Mouse (Mus musculus) olfactory bulb, adult 2 months (tissue): ENCODE data around the gene Bap1. TPM values are rescaled to one million over a fixed set of nuclear protein-coding genes. Genes with fewer than 3 reads are reported as not detected.

Experiments used
- H3K27ac ChIP-seq: fragments of 200-500 bp; 2 replicates; pipeline ENCODE4 v1.5.1; 2012; ENCODE audit warnings: low read depth, low read length; ENCODE audit not compliant: insufficient read depth
- H3K4me1 ChIP-seq: fragments of 200-500 bp; 2 replicates; pipeline ENCODE4 v1.6.1; 2012; ENCODE audit warnings: low read length; ENCODE audit not compliant: control insufficient read depth, insufficient read depth
- H3K4me3 ChIP-seq: fragments of 200-500 bp; 2 replicates; pipeline ENCODE4 v1.5.1; 2012; ENCODE audit warnings: mild to moderate bottlenecking, low read depth, low read length, moderate library complexity; ENCODE audit not compliant: insufficient read depth
- CTCF ChIP-seq: fragments of 200-500 bp; IDR thresholded peaks from 2 replicates; pipeline ENCODE4 v1.5.1; 2012; ENCODE audit warnings: low read depth, mild to moderate bottlenecking, low read length, moderate library complexity; ENCODE audit not compliant: insufficient read depth
- POLR2A ChIP-seq: fragments of 200-500 bp; IDR thresholded peaks from 2 replicates; pipeline ENCODE4 v1.6.1; 2012; ENCODE audit warnings: mild to moderate bottlenecking, low read depth, low read length, moderate library complexity; ENCODE audit not compliant: insufficient read depth
- WGBS: fragments of 180-500 bp; shearing (Covaris S2); methylation state at CpG from one replicate; pipeline ENCODE4 v1.1.7; 2018; 5-methylcytosine and 5-hydroxymethylcytosine counted together
- polyA plus RNA-seq: library from polyadenylated mRNA; stranded (reverse); fragments of >200 nt; gene quantifications from 2 replicates; pipeline ENCODE4 v1.2.4, GENCODE M21; 2012; ENCODE audit warnings: low replicate concordance; ENCODE audit not compliant: missing spikeins, insufficient read depth, insufficient read length

Gene Bap1
- polyA plus RNA-seq, 1 experiment = not detected

- H3K4me1 ChIP-seq = peaks cover 5% of the 10 kb centered on the region
- no peak overlapping the region for H3K27ac ChIP-seq
- 88% methylated on average over 3 of the region's 3 CpGs for WGBS
- no peak overlapping the region for H3K4me3 ChIP-seq
- TF ChIP-seq POLR2A (no peak), CTCF (no peak)
These were observed 38.8 kb upstream of the Bap1 start for GRCm38 (mm10) chr14:31212499-31212898.

DNA sequence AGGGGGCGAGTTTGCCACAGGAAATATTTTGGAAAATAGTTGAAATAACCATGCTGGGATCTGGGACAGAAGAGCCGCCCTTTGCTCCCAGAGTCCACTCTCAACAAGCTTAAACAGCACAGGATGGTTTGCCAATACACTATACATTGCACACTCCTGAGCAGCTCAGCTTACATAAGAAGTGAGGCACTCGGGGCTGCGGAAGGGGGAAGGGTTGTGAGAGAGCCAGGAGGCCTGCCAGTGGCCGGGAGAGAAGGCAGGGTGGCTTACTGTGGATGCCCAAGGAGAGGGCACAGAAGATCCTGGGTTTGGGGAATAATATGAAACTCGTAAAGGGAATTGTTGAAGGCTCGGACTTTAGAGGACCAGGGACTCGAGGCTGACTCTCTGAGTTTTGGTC lies 37.4 kb upstream of the Bap1 start:
- Histone ChIP-seq H3K27ac (no peak overlapping the region), H3K4me3 (no peak overlapping the region), H3K4me1 (peaks cover 9% of the 10 kb centered on the region)
- WGBS = 78% methylated on average over 8 of the region's 8 CpGs
- TF ChIP-seq POLR2A (no peak), CTCF (no peak)

DNA sequence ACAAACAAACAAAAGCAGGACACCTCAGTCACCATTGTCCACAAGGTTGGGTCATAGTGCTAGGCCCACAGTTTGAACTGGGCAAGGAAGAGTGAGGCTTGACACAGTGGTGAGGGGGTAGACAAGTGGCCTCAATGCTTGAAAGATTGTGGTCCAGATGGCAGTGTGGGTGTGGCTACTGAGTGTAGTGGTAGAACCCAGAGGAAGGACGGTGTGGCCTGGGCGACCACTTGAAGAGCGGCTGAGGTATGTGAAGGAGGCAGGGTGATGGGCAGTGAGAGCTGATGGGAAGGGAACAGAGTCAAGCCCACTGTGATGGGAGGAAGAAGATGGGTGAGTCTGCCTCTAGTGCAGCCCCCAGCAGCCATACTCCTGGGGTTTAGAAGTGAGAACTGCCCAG lies 36.6 kb upstream of the Bap1 start:
- TF ChIP-seq POLR2A (no peak), CTCF (no peak)
- Histone ChIP-seq H3K27ac (no peak overlapping the region), H3K4me1 (peaks cover 9% of the 10 kb centered on the region), H3K4me3 (no peak overlapping the region)
- WGBS = 97% methylated on average over 3 of the region's 3 CpGs

GRCm38 (mm10) chr14:31215157-31216002 lies 35.9 kb upstream of the Bap1 start:
- no peak overlapping the region for H3K4me3 ChIP-seq
- peak; percentile 72 for TF ChIP-seq CTCF
- TF ChIP-seq POLR2A = no peak
- H3K27ac ChIP-seq = no peak overlapping the region
- H3K4me1 ChIP-seq = peaks cover 9% of the 10 kb centered on the region
- WGBS = 31% methylated on average over 15 of the region's 15 CpGs

DNA sequence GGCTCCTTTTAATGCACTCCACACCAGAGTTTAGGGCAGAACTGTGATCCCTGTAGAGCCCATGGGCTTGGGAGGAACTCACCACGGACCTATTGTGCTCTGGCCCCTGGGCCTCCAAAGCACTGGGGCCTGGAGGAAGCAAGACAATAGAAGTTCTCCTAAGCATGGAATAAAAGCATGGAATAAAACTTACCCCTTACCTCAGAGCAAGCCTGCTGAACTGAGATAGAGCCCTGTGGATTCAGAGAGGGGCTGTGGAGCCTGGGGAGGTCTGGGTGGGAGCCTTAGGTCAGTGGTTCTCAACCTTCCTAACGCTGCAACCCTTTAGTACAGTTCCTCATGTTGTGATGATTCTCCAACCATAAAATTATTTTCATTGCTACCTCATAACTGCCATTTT lies 34.4 kb upstream of the Bap1 start, which contains the start of gene Nisch:
Gene Nisch (minus strand): TSS at position 101 of the 400 bp plus-strand sequence.
- TF ChIP-seq POLR2A (no peak), CTCF (no peak)
- H3K4me1 ChIP-seq = peaks cover 9% of the 10 kb centered on the region
- no peak within 1 kb of the TSS for H3K27ac ChIP-seq
- WGBS = 87% methylated on average over 2 of the region's 2 CpGs
- H3K4me3 ChIP-seq = no peak within 1 kb of the TSS

GRCm38 (mm10) chr14:31217666-31218065 lies 33.6 kb upstream of the Bap1 start, which contains the start of gene Sema3g:
Gene Sema3g, plus strand, starts transcription at chr14:31217860.
- no peak within 1 kb of the TSS for H3K4me3 ChIP-seq
- H3K27ac ChIP-seq = no peak within 1 kb of the TSS
- TF ChIP-seq POLR2A = no peak
- TF ChIP-seq CTCF = no peak
- 44% methylated on average over 11 of the region's 11 CpGs for WGBS
- peaks cover 9% of the 10 kb centered on the region for H3K4me1 ChIP-seq

GRCm38 (mm10) chr14:31226978-31227377 lies 24.3 kb upstream of the Bap1 start:
- WGBS = 22% methylated on average over 4 of the region's 4 CpGs
- H3K27ac ChIP-seq = no peak overlapping the region
- TF ChIP-seq POLR2A (no peak), CTCF (no peak)
- H3K4me3 ChIP-seq = no peak overlapping the region
- H3K4me1 ChIP-seq = peaks cover 34% of the 10 kb centered on the region

DNA sequence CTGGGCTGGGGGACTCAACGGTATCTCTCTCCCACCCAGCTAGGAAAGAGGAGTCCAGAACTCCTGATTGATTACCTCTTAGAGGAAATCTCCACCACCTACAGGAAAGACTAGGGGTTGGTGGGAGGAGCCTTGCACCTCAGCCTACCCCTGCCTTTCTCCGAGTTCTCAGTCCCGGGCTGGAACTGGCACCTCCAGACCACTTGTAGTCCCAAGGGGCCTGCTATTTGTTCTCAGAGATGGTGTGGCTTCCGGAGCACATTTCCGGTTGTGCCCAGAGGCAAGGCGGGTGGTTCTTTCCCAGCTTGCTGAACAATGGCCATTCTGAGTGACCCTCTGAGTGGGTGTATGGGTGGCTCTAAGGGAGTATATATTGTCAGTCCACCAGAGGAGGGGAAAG lies 23.0 kb upstream of the Bap1 start:
- TF ChIP-seq CTCF = no peak
- TF ChIP-seq POLR2A = no peak
- H3K4me1 ChIP-seq = peaks cover 34% of the 10 kb centered on the region
- no peak overlapping the region for H3K27ac ChIP-seq
- no peak overlapping the region for H3K4me3 ChIP-seq
- WGBS = 81% methylated on average over 6 of the region's 6 CpGs

DNA sequence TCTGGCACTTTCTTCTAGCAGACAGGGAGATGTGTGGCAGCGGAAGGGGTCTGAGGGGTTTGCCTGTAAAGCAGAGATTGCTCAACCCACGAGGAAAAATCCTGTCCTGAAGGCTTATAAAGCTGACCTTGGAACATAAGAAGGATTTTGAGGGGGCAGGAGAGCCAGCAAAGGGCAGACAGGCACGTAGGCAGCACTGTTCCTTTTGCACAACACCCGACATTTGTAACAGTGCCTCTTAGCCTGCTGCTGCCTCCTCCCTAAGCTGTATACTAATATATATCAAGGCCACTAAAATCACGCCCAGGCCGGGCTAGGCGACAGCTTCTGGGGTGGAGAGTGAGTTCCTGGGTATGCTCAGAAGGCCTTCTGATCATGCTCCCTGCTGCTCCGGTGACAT lies 20.8 kb upstream of the Bap1 start:
- no peak overlapping the region for H3K27ac ChIP-seq
- H3K4me3 ChIP-seq = no peak overlapping the region
- TF ChIP-seq POLR2A (no peak), CTCF (no peak)
- WGBS = 46% methylated on average over 8 of the region's 8 CpGs
- peaks cover 35% of the 10 kb centered on the region for H3K4me1 ChIP-seq
